Mouse (Mus musculus) bone marrow, adult 2 months (tissue): Measurements from ENCODE around the gene Tmem106a. TPM values are rescaled to one million over a fixed set of nuclear protein-coding genes. Genes with fewer than 3 reads are reported as not detected.
"Not testable (repeated sequence)": the region's sequence is repeated elsewhere in the genome, so short reads cannot be mapped to it uniquely, and the experiment has no call there.

Experiments used
- H3K27ac ChIP-seq: fragments of 200-500 bp; 2 replicates; pipeline ENCODE4 v1.5.1; 2012; ENCODE audit warnings: low read depth, mild to moderate bottlenecking, control low read depth, inconsistent platforms, low read length; ENCODE audit not compliant: control insufficient read depth, poor library complexity, insufficient read depth
- H3K4me1 ChIP-seq: fragments of 200-500 bp; 2 replicates; pipeline ENCODE4 v1.6.1; 2011; ENCODE audit warnings: low read length; ENCODE audit not compliant: control insufficient read depth, insufficient read depth
- H3K4me3 ChIP-seq: fragments of 200-500 bp; replicated peaks from 2 replicates; pipeline ENCODE3; 2011; ENCODE audit warnings: mild to moderate bottlenecking, low read depth, low read length, control low read depth; ENCODE audit not compliant: control insufficient read depth
- CTCF ChIP-seq: fragments of 200-500 bp; IDR thresholded peaks from 2 replicates; pipeline ENCODE4 v1.5.1; 2011; ENCODE audit warnings: low read length, control low read depth; ENCODE audit not compliant: control insufficient read depth, insufficient read depth
- POLR2A ChIP-seq: fragments of 200-500 bp; IDR thresholded peaks from 2 replicates; pipeline ENCODE4 v1.6.1; 2011; ENCODE audit warnings: low read depth, mild to moderate bottlenecking, control low read depth, low read length, borderline replicate concordance; ENCODE audit not compliant: control insufficient read depth
- WGBS: fragments of 180-500 bp; shearing (Covaris S2); methylation state at CpG from one replicate; pipeline ENCODE4 v1.1.7; 2018; 5-methylcytosine and 5-hydroxymethylcytosine counted together
- polyA plus RNA-seq: library from polyadenylated mRNA; stranded (reverse); fragments of >200 nt; gene quantifications from 2 replicates; pipeline ENCODE4 v1.2.4, GENCODE M21; 2011; ENCODE audit warnings: low replicate concordance; ENCODE audit not compliant: missing spikeins, insufficient read depth, insufficient read length

Tmem106a gene
- polyA plus RNA-seq, 1 experiment, result 14.1 TPM

DNA sequence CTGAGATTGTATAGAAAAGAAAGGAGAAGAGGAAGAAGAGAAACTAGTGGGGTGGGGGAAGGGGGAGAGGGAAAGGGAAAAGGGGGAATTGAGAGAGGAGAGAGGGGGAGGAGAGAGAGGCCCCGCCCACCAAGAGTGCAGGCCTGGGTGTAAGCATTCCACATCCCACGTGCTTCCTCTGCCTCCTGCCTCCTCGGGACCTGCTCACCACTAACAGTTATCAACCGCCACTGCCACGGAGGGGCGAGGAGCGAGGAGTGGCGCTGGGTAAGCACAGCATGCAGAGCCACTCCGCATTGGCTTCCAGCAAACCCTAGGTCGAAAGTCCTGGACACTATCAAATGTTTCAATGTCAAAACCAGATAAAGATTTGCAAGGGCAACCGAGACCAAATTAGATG is 28.4 kb downstream of the Tmem106a start:
- TF ChIP-seq CTCF (no peak), POLR2A (no peak)
- peaks cover 1% of the 10 kb centered on the region for H3K4me1 ChIP-seq
- WGBS, result 7% methylated on average over 11 of the region's 11 CpGs
- H3K27ac ChIP-seq, result no peak overlapping the region
- H3K4me3 ChIP-seq, result no peak overlapping the region

- no peak for TF ChIP-seq POLR2A
- no peak for TF ChIP-seq CTCF
- 86% methylated on average over 6 of the region's 6 CpGs for WGBS
- Histone ChIP-seq H3K27ac (no peak overlapping the region), H3K4me1 (peaks cover 1% of the 10 kb centered on the region), H3K4me3 (no peak overlapping the region)
These were observed 31.6 kb downstream of the Tmem106a start for GRCm38 (mm10) chr11:101613596-101613995.

GRCm38 (mm10) chr11:101614116-101614515 is 32.1 kb downstream of the Tmem106a start:
- 81% methylated on average over 4 of the region's 4 CpGs for WGBS
- no peak for TF ChIP-seq POLR2A
- no peak for TF ChIP-seq CTCF
- Histone ChIP-seq H3K4me3 (no peak overlapping the region), H3K27ac (no peak overlapping the region), H3K4me1 (peaks cover 1% of the 10 kb centered on the region)

GRCm38 (mm10) chr11:101615380-101615779 is 33.3 kb downstream of the Tmem106a start:
- Histone ChIP-seq H3K4me1 (peaks cover 1% of the 10 kb centered on the region), H3K27ac (no peak overlapping the region), H3K4me3 (no peak overlapping the region)
- TF ChIP-seq CTCF, result no peak
- TF ChIP-seq POLR2A, result no peak
- 59% methylated on average over 6 of the region's 6 CpGs for WGBS

- no peaks in the 10 kb centered on the region; the same call in none of the 2 replicates for H3K4me1 ChIP-seq
- no peak overlapping the region for H3K4me3 ChIP-seq
- no peak for TF ChIP-seq CTCF
- TF ChIP-seq POLR2A, result no peak
- H3K27ac ChIP-seq, result no peak overlapping the region
- WGBS, result 83% methylated on average over 8 of the region's 8 CpGs
These were observed 34.1 kb downstream of the Tmem106a start for GRCm38 (mm10) chr11:101616104-101616503.

- H3K4me1 ChIP-seq, result no peaks in the 10 kb centered on the region; the same call in none of the 2 replicates
- H3K4me3 ChIP-seq, result no peak overlapping the region
- 61% methylated on average over 18 of the region's 18 CpGs for WGBS
- TF ChIP-seq POLR2A (no peak), CTCF (no peak)
- H3K27ac ChIP-seq, result no peak overlapping the region
These were observed 35.1 kb downstream of the Tmem106a start for GRCm38 (mm10) chr11:101616948-101617767.

DNA sequence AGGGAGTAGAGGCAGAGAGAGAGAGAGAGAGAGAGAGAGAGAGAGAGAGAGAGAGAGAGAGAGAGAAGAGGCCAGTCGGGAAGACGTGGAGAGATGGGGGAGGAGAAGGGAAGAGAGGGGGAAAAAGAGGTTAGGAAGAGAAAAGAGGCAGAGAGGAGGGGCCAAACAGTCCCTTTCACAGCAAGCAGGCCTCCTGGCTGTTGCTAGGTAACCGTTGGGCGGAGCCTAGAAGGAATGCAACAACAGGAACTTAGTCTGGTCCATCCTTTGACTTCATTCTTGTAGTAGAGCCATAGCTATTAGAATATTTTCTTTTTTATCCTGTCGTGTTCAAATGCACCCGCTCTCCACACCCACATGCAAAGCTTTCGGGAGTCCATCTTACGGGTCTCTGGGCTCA is 35.8 kb downstream of the Tmem106a start:
- H3K4me3 ChIP-seq, result no peak overlapping the region
- no peaks in the 10 kb centered on the region; the same call in none of the 2 replicates for H3K4me1 ChIP-seq
- H3K27ac ChIP-seq, result no peak overlapping the region
- WGBS, result 32% methylated on average over 8 of the region's 8 CpGs
- TF ChIP-seq POLR2A (no peak), CTCF (no peak)

DNA sequence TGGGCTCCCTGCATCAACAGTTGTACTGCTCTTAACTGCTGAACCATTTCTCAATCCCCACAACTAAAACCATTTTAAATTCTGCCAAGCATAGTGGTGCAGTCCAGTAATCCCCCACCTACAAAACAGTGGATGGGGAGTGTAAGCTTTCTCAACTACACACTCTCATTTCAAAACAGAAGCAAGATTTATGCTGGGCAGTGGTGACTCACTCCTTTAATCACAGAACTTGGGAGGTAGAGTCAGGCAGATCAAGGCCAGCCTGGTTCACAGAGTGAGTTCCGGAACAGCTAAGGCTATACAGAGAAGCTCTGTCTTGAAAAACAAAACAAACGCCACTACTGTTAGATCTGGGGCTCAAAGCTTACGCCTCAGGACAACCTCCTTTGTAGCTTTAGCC is 36.6 kb downstream of the Tmem106a start:
- H3K27ac ChIP-seq, result no peak overlapping the region
- H3K4me3 ChIP-seq, result no peak overlapping the region
- H3K4me1 ChIP-seq, result no peaks in the 10 kb centered on the region; the same call in 1 of the 2 replicates
- no peak for TF ChIP-seq POLR2A
- TF ChIP-seq CTCF, result no peak
- WGBS, result 85% methylated on average over 3 of the region's 3 CpGs

- H3K4me3 ChIP-seq, H3K27ac ChIP-seq, H3K4me1 ChIP-seq: not testable (repeated sequence)
- 82% methylated on average over 11 of the region's 11 CpGs for WGBS
These were observed 38.1 kb downstream of the Tmem106a start for GRCm38 (mm10) chr11:101620022-101620655.
